26 mouse cellular contexts compared by ENCODE assay signal in the genomic region with DNA sequence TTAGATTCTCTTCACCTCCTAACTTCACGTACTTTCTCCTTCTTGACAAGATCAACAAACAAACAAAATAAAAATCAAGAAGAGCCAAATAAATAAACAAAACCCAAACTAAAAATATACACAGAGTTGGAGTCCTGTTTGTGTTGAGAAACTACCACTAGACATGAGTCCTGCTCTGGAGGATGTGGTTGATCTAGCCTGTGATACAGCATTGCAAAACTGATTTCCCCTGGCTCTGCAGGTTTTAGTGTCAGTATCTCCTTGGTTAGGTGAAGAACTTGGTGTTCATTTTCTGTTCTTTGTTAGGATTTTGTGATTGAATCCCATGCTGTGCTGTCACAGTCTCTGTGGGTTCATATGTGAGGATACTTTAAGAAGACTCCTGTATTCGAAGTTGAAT.
"Had no signal": no experiment of that assay in that cellular context is flagged by ENCODE, and none has a peak within 500 bp of the region (broad histone marks: within the 10 kb centered on the region; RNA-seq: fewer than 3 reads in every experiment).

No protein-coding gene starts in this region.

- ATAC-seq: hindbrain, postnatal 0 days; intestine, embryonic 16.5 days; liver, embryonic 12.5 days had no signal

- H3K27ac ChIP-seq: gastrocnemius, adult 2 months; heart, adult 2 months; heart, embryonic 13.5 days; heart, embryonic 15.5 days; hindbrain, embryonic 13.5 days; hindbrain, embryonic 15.5 days; hindbrain, postnatal 0 days; kidney, embryonic 15.5 days; kidney, postnatal 0 days; limb, embryonic 13.5 days; limb, embryonic 15.5 days; liver, embryonic 12.5 days had no signal

- DNase-seq: gastrocnemius, adult 2 months; gastrocnemius, postnatal 10 days; gastrocnemius, postnatal 25 days; heart, adult 11 months; heart, adult 2 months; heart, postnatal 14 days; heart, postnatal 36 days; kidney, adult 11 months; kidney, adult 2 months; kidney, adult 9 months; kidney, postnatal 14 days; kidney, postnatal 36 days; layer of hippocampus, adult 9-11 months; layer of hippocampus, postnatal 36 days; left cerebral cortex, postnatal 4 days had no signal

- H3K4me3 ChIP-seq: gastrocnemius, adult 2 months; heart, adult 2 months; heart, embryonic 13.5 days; heart, embryonic 15.5 days; hindbrain, embryonic 13.5 days; hindbrain, embryonic 15.5 days; kidney, embryonic 15.5 days; limb, embryonic 13.5 days; limb, embryonic 15.5 days; liver, embryonic 12.5 days had no signal
